Mouse (Mus musculus) WW6 (cell line): Measurements from ENCODE around the gene Siva1.

Source experiments
- DNase-seq: peaks from one replicate; pipeline ENCODE4 v3.0.0-alpha.2; 2013; ENCODE audit warnings: low read depth, low spot score

Gene Siva1

DNA sequence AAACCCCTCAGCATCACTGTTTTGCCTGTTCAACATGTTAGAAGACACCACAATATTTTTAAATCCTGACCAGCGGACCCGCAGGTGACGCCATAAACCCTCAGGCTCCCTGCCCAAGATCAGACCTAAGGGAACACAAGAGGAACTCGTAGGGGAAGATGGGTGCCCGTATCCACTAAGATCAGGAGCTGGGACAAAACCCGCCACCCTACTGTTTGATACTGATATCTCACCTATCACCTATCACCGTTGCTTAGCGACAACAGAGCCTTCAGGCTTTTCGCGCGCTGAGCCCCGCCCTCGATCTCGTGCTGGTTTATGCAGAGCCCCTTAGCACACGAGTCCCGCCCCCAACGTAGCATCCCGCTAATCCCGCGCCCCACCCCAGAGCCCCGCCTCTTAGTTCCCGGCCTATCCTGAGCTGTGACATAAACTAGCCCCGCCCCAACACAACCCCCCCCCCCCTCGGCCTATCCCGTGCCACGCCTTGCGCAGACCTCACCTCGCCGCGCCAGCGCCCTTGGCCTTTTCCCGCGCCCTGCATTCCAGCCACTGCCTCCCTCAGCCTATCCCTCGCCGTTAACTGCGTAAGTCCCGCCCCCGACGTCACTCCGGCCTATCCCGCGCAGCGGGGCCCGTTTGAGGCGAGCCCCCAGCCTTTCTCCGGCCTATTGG is at the start of gene Siva1:
Siva1 (plus strand) TSS at position 500 of the 675 bp plus-strand sequence.
- DNase-seq, result peak; percentile 93

DNA sequence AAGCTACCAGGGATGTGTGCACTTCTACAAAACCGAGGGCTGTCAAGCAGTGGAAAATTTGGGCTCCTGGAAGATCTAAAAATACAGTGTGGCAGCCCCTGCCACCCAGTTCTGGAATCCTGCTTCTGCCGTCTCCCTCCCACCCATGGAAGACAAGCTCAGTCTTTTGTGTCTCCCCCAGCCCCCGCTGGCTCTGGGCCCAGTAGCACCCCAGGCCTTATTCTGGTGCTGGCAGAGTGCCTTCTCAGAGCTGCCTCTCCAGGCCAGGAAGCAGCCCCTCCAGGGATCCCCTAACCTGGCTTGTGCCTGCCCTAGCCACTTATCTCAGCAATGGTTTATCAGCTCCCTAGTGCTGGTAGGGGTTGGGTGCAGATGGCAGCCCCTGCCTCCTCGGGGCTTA is 49.5 kb upstream of the Siva1 start:
- no peak for DNase-seq

DNA sequence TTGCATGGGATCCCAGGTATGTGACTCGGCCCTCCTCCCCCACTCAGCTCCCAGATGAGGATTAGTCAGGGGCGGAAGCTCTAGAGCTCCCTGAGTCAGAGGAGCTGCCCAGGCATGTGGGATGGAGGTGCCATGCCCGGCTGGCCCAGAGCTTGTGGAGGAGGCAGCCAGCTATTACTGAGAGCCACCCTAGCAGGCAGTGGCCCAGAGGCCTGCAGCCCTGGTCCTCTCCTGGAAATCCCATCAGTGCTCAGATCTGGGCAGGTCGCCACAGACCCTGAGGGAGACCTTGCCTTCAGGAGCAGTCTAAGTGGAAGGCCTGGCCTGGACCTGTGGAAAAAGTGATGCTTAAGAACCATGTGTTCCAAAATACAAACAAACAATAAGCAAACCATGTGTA is 48.9 kb upstream of the Siva1 start:
- DNase-seq, result no peak

DNA sequence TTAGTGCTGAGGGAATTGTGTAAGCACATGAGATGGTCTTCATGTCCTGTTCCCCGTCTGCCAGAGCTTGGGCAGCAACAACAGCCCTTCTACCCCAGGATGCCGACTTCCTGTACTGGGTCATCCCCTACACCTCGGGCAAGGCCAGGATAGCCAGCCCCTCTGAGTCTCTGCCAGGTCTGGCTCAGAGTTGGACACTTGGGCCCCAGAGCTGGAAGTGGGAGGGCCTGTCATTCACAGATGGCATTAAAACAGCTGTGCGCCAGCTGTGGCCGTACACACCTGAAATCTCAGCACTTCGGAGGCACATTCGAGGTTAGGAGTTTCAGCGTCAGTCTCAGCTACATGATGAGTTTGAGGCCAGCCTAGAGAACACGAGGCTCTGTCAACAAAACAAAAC is 48.0 kb upstream of the Siva1 start:
- no peak for DNase-seq

DNA sequence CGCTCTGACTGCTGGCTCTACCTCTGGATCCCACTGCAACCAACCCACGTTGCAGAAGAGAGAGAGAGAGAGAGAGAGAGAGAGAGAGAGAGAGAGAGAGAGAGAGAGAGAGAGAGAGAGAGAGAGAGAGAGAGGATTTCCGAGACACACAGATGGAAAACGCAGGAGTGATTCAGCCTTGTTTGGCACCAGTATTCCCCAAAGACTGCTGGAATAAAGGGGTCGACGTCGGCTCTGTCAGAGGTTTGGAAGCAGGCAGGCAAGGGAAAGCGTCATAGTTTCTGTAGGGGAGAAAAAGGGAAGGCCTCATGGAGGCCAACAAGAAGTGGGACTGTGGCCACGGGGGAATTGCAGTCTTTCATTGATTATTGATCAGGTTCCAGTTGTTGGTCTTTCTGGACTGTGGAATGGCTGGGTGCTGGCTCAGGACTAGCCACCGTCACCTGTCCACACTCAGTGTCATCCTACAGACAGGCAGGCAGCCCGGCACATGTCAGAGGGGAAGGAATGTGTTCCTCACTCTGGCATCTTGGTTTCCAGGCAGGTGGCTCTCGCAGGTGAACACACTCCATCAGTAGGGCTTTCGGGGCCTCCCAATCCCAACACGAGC is 47.5 kb upstream of the Siva1 start:
- DNase-seq, result no peak

DNA sequence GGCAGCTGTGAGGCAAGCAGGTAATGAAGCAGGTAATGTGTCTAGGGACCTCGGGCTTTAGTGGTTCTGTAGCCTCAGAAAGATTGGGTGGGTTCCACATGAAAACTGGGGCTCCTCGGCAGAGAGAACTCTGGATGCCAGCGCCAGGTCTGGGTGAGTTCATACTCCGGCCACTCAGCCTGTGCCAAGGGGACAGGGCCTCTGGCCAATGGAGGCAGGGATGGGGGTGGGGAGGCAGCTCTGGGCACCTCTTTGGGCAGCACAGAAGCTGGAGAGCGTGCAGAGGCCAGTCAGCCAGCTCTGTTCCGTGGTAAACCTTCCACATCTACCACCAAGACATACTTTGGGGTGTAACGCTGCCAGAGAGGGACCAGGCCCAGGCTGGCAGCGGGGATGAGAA is 46.9 kb upstream of the Siva1 start:
- no peak for DNase-seq

DNA sequence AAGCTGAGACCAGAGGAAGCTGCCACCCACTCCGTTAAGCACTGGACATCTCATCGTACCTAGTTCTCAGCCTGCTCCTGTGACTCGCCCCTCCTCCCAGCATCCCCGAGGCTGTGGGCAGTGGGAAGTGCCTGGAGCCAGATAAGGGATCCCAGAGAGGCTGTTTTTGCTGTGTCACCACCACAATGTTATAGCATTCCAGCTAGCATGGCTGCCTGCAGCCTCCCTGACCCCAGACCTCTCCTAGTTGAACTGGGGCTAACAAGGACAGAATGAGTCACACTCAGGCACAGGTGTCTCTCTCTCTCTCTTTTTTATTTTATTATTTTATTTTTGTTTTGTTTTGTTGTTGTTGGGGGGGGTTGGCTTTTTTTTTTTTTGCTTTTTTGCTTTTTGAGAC is 45.3 kb upstream of the Siva1 start:
- no peak for DNase-seq

DNA sequence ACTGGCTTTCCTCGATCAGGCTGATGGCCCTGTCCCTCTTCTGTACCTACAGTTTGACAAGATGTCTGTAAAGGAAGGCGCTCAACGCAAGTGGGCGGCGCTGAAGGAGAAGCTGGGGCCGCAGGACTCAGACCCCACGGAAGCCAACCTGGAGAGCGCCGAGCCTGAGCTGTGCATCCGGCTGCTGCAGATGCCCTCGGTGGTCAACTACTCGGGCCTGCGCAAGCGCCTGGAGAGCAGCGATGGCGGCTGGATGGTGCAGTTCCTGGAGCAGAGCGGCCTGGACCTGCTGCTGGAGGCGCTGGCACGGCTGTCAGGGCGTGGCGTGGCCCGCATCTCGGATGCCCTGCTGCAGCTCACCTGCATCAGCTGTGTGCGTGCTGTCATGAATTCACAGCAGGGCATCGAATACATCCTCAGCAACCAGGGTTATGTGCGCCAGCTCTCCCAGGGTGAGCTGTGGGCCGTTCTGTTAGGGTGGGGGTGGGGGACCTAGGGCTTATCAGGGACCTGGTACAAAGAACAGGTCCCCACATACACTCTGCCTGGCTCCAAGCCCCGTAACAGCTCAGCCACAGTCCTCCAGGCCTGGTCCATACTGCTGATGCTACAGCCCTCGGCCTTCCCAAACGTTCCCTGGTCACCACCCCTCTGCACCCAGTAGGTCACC is 44.4 kb upstream of the Siva1 start:
- DNase-seq, result no peak

DNA sequence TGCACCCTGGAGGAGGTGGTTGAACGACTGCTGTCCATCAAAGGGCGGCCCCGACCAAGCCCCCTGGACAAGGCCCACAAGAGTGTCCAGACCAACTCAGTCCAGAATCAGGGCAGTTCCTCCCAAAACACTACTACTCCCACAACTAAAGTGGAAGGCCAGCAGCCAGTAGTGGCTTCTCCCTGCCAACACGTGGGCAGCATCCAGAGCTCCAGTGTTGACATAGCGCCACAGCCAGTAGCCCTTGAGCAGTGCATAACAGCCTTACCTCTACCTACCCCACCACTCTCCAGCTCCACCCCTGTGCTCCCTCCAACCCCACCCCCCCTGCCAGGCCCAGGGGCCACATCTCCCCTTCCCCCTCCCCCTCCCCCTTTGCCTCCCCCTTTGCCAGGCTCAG is 40.5 kb upstream of the Siva1 start:
- DNase-seq, result no peak

DNA sequence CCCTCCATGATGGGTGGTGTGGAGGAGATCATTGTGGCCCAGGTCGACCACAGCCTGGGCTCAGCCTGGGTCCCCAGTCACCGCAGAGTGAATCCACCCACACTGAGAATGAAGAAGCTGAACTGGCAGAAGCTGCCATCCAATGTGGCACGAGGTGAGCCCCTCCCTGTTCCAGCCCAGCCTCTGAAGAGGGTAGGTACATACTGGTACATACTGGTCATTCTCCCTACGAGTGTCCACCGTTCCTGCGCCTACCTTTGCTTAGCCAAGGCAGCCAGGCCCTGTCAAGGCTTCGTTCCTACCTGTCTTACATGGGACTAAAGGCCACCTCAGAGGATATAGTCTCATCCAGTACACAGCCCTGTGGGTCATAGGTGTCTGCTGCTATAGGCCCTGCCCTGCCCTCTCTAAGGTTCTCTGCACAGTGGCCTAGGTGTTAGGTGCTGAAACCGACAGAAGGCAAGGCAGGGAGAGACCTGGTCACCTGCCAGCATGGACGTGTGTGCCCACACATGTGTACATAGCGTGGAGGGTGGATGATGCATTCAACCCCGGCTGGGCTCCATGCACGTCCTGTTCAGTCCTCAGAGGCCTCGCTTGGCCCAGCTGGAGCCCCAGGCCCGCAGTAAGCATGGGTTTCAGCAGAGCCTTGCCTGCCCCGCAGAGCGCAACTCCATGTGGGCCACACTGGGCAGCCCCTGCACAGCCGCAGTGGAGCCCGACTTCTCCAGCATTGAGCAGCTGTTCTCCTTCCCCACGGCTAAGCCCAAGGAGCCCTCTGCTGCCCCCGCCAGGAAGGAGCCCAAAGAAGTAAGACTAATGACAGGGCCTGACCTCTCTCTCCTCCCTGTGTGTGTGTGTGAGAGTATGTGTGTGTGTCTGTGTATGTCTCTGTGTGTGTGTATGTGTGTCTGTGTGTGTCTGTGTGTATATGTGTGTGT is 39.5 kb upstream of the Siva1 start:
- no peak for DNase-seq

DNA sequence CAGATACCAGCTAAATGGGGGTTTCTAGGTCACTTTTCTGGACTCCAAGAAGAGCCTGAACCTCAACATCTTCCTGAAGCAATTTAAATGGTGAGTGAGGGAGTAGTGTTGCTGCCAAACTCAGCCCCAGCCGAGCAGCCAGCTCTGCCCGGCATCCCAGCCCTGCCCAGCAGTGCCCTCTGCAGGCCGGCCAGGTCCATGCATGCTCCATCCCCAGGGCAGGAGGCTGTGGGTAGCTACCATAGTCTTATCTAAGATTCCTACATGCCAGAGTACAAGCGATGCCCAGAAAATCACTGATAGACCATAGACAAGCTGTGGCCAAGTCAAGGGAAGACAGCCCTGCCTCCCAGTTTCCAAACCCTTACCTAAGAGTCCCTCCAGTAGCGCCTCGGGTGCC is 38.7 kb upstream of the Siva1 start:
- DNase-seq, result no peak

DNA sequence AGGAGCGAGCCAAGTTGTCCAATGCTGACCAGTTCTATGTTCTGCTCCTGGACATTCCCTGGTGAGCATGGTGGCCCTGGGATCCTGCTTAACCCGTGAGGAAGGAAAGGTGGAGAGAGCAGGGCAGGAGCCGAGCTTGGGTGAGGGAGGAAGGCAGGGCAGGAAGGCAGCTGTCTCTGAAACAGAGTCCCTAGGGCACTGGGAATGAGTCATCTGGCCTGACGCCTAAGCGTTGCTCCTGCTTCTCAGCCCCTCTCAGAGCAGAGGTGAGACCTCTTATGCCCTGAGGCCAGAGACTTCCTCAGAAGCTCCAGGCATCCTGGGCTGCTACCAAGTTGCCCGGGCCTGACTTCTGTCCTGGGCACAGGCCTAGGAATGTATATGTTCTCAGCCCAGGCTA is 37.5 kb upstream of the Siva1 start:
- no peak for DNase-seq

DNA sequence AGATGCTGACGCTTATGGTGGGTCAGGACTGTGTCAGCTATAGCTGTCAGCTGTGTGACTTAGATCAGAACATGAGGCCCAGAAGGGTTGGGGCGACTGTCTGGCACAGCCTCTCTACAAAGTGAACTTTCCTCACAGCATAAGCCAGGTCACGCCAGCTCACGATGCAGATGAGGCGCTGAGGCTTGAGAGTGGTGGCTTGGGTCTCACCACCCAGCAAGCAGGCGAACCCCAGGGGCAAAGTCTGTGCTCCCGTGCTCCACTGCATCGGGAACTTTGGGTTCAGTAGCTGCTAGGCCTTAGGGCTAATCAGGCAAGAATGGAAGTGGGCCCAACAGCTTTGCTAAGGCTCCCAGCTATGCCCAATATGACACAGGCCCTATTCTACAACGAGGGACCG is 35.4 kb upstream of the Siva1 start:
- DNase-seq, result no peak

DNA sequence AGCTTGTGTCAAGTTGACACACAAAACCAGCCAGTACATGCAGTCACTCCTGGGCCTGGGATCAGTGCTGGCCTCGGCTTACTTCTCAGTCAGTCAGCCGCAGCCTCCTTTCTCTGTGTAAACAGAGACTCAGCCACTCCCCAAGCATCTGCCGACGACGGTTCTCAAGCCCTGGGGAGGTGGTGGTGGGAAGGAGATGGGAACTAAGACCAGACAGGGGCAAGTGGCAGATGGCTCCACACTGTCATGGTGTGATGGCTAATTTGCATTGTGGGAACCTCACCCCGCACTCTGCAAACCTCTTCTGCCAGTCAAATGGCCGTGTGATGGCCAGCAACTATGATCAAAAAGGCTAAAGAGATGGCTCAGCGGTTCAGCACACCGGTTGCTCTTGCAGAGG is 27.8 kb upstream of the Siva1 start:
- DNase-seq, result no peak

DNA sequence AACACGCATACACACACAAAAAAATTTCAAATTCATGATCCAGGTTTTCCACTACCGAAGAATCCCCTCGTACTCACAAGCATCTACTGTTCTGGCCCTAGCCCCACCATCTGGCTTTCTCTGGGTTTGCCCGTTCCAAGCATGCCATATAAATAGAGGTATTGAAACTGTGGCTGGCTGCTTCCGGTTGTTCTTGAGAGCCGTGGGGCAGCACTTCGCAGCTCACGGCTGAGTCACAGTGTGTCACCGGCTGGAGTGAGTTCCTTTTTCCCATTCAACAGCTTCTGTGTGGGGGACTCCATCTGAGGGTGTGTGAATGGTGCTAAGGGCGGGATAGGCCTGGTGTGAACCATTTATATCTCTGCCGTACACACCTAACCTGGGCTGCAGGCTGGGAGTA is 27.3 kb upstream of the Siva1 start:
- no peak for DNase-seq

DNA sequence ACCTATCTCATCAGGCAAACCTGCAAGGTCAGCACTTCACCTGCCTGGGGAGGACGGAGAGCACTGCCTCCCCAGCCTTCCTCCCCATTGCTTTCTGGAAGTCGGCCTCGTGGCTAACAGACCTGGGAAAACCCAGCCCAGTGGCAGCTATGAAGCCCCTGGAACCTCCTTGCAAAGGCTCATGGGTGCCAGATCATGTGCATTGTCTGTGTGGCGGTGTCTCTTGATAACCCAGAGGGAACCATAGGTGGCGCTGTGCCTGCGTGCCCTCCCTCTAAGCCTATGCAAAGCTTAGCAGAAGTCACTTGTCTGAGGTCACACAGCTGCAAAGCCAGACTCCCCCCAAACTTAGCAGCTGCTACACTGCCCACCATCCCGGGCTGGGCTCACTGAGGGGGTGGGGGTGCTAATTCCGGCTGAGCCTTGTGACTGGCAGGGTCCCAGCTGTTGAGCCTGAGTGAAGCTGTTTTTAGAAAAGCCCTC is 26.5 kb upstream of the Siva1 start:
- peak; percentile 57 for DNase-seq

DNA sequence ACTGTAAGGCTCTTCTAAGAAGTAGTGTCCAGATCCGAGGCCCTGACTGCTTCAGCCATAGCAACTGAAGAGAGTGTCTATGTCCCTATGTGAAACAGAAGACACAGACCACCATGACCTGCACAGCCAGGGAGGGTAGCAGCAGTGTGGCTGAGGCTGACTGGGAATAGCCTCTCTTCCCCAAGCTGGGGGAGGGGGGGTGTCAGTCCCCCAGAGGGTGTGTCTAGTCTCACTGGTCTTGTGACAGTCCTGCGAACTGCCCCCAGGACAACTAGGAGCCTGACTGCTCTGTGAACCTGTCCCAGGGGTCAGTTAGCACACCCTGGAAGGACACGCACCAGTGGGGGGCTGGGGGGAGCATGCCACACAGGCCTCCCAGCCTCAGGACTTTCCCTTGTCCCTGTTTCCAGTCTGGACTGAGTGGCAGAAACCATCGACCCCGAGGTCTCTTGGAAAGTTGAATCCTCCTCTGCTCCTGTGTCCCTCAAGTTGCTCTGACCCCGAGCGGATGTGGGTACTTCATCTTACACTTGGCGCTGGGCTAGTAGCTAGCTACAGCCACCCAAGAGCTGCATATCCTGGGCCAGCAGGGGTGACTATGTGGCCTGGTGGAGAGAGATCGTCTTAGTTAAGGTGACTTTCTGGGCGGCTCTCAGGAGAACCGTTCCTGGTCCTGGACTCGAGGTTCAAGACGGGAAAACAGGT is 25.3 kb upstream of the Siva1 start:
- no peak for DNase-seq

DNA sequence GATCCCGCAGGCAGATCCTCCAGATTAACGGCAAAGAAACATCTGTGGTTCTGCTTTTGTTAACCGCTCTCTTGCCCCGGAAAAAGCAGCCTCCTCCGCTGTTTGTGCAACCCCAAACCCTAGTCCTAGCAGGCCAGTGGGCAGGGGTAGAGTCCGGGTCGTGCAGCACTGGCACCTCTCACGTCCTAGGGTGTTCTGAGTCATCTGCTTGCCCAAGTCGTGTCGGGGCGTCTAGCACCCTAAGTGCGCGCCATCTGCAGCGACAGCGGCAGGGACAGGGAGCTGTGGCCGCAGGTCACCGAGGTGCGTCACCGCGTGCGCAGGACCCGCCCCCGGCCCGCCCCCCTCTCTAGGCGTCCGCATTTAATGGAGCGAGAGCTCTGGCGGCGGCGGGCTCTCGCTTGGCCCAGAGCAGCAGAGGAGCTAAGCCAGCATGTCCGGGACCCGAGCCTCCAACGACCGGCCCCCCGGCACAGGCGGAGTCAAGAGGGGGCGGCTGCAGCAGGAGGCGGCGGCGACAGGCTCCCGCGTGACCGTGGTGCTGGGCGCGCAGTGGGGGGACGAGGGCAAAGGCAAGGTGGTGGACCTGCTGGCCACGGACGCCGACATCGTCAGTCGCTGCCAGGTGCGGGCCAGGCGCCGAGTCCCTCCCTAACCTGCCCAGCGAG is 24.7 kb upstream of the Siva1 start, which contains the start of gene Adssl1:
Adssl1 (plus strand) TSS at position 360 of the 668 bp plus-strand sequence.
- DNase-seq, result no peak

DNA sequence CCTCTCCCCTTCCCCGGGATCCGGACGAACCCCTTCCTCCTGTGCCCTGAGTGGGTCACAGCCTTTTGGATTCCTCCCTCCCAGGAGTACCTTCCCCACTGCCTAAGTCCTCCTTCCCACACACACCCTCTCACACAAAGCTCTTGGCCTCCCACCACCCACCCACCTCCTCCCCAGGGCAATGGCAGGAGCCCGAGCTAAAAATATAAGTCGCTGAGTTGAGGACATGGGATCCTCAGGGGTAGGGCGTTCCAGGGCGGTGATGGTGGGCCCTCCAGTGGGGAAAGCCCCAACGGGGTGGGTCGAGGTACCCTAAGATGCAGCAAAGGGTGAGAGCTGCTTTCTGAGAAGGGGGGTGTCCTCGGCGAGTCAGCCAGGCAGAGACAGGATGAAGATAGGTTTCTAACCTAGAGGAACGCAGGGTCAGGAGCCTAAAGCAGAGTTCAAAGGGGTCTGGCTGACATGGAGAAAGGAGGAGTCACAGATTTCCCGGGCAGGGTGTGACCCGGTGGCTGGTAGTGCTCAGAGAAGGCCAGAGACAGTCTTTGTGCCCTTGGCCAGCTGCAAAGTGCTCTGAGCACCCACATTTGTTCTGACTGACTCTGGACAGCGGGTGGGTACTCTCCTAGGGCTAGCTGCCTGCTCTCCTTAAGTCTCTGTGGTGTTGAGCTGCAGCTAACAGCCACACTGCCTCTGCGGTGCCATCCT is 24.0 kb upstream of the Siva1 start:
- DNase-seq, result no peak

DNA sequence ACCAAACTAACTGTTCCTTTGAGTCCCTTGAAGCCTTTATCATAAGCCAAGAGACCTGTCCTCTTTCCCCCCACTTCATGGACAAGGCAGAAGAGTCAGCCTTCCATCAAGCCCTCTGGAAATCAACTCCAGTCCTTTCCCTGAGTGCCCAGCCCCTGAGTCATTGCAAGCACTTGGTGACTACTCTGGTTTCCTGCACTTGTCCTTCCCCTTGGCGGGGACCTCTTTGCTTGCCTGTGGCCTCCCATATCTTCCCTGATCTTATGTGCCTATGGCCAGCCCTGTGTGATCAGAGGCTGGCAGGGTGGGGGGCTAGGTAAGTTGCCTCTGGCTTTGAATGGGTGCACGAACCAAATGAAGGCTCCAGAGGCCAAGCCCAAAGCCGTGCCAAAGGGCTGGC is 22.6 kb upstream of the Siva1 start:
- no peak for DNase-seq
